Mouse (Mus musculus): ENCODE data around the gene Tifab.

- no peak for TF ChIP-seq CTCF (IDR thresholded peaks at IDR 0.05; ENCODE audit: insufficient read depth, low read length)
- TF ChIP-seq POLR2A (IDR thresholded peaks at IDR 0.05; ENCODE audit: borderline replicate concordance, extremely low read depth, low read depth, low read length): no peak
Observed at GRCm38 (mm10) chr13:56125632-56126031, 53.1 kb downstream of the Tifab start.

Data from lung, adult 2 months (tissue).